Mouse (Mus musculus) hindbrain, embryonic 11.5 days (tissue): Measurements from ENCODE around the gene Sh3d21. TPM values are rescaled to one million over a fixed set of nuclear protein-coding genes. Genes with fewer than 3 reads are reported as not detected.
A peak's percentile ranks its signal among the peaks of the same experiment; 100 is the strongest.

ENCODE experiments used
- ATAC-seq: fragments of 200-750 bp; cut with Nextera tagmentation; 2 replicates; pipeline ENCODE4 v1.8.0; 2017; ENCODE audit warnings: mild to moderate bottlenecking, moderate TSS enrichment, moderate library complexity; ENCODE audit not compliant: low FRiP score
- DNase-seq: peaks from one replicate; pipeline ENCODE4 v3.0.0-alpha.2; 2015; ENCODE audit warnings: low spot score
- H3K27ac ChIP-seq: fragments of 300-500 bp; sonication (generic); 2 replicates; pipeline ENCODE4 v1.5.1; 2014; ENCODE audit warnings: mild to moderate bottlenecking, low read depth, low read length
- H3K27me3 ChIP-seq: fragments of 300-500 bp; sonication (generic); 2 replicates; pipeline ENCODE4 v1.6.1; 2014; ENCODE audit warnings: mild to moderate bottlenecking, low read length, moderate library complexity, mixed read lengths; ENCODE audit not compliant: control insufficient read depth, insufficient read depth
- H3K36me3 ChIP-seq: fragments of 300-500 bp; sonication (generic); 2 replicates; pipeline ENCODE4 v1.6.1; 2014; ENCODE audit warnings: mild to moderate bottlenecking, low read length, moderate library complexity, mixed read lengths; ENCODE audit not compliant: control insufficient read depth, insufficient read depth
- H3K4me1 ChIP-seq: fragments of 300-500 bp; sonication (generic); replicated peaks from 2 replicates; pipeline ENCODE4 v1.6.1; 2014; ENCODE audit warnings: low read length, mixed read lengths; ENCODE audit not compliant: control insufficient read depth, insufficient read depth
- H3K4me2 ChIP-seq: fragments of 300-500 bp; sonication (generic); replicated peaks from 2 replicates; pipeline ENCODE4 v1.6.1; 2014; ENCODE audit warnings: mild to moderate bottlenecking, low read depth, low read length
- H3K4me3 ChIP-seq: fragments of 300-500 bp; sonication (generic); 2 replicates; pipeline ENCODE4 v1.5.1; 2014; ENCODE audit warnings: low read depth, low read length
- H3K9ac ChIP-seq: fragments of 300-500 bp; sonication (generic); 2 replicates; pipeline ENCODE4 v1.6.1; 2014; ENCODE audit warnings: low read depth, low read length
- H3K9me3 ChIP-seq: fragments of 300-500 bp; sonication (generic); 2 replicates; pipeline ENCODE4 v1.6.1; 2016; ENCODE audit warnings: low read length; ENCODE audit not compliant: control insufficient read depth
- WGBS: fragments of 180-500 bp; shearing (Covaris S2); extraction: QIAGEN DNeasy Blood & Tissue Kit; methylation state at CpG from one replicate; pipeline ENCODE4 v1.1.7; 2014; 5-methylcytosine and 5-hydroxymethylcytosine counted together
- polyA plus RNA-seq: library from polyadenylated mRNA; unstranded; fragments of >200 nt; fragmentation: Nextera tagmentation; extraction: Ambion mirVana; gene quantifications from 2 replicates; pipeline ENCODE4 v1.2.1, GENCODE M21; 2014

Sh3d21 gene
- polyA plus RNA-seq, 1 experiment from 2014 or later: 2.7 TPM

GRCm38 (mm10) chr4:126104261-126105075 lies 58.8 kb downstream of the Sh3d21 start:
- H3K4me2 ChIP-seq: peak overlapping the region; percentile 93
- ATAC-seq (no peak; the same call in none of the 2 replicates), DNase-seq (no peak)
- H3K27me3 ChIP-seq: no peaks in the 10 kb centered on the region
- H3K9ac ChIP-seq: peak overlapping the region; percentile 87
- H3K36me3 ChIP-seq: no peaks in the 10 kb centered on the region
- peaks cover 4% of the 10 kb centered on the region; the same call in 1 of the 2 replicates for H3K4me1 ChIP-seq
- H3K9me3 ChIP-seq: no peaks in the 10 kb centered on the region
- peak overlapping the region; percentile 94 for H3K4me3 ChIP-seq
- H3K27ac ChIP-seq: 0 out of 2 replicates have a peak overlapping the region, but pooled peaks have one; percentile 30
- WGBS: 4% methylated on average over 26 of the region's 34 CpGs

GRCm38 (mm10) chr4:126103590-126104068 lies 59.7 kb downstream of the Sh3d21 start, which contains the start of gene Stk40:
TSS of gene Stk40 (plus strand) at chr4:126103957.
- peaks cover 4% of the 10 kb centered on the region; the same call in 1 of the 2 replicates for H3K4me1 ChIP-seq
- H3K36me3 ChIP-seq: no peaks in the 10 kb centered on the region
- peak within 1 kb of the TSS; percentile 94 for H3K4me3 ChIP-seq
- ATAC-seq (peak; percentile 96), DNase-seq (peak; percentile 98)
- H3K9me3 ChIP-seq: no peaks in the 10 kb centered on the region
- peak within 1 kb of the TSS; percentile 87 for H3K9ac ChIP-seq
- peak within 1 kb of the TSS; percentile 93 for H3K4me2 ChIP-seq
- peak within 1 kb of the TSS; percentile 72 for H3K27ac ChIP-seq
- 0% methylated on average over 31 of the region's 34 CpGs for WGBS
- no peaks in the 10 kb centered on the region for H3K27me3 ChIP-seq

- ATAC-seq: peak; percentile 43
- peak overlapping the region; percentile 72 for H3K27ac ChIP-seq
- H3K4me2 ChIP-seq: peak overlapping the region; percentile 93
- H3K4me3 ChIP-seq: peak overlapping the region; percentile 94
- peak; percentile 69 for DNase-seq
- H3K9me3 ChIP-seq: no peaks in the 10 kb centered on the region
- H3K36me3 ChIP-seq: no peaks in the 10 kb centered on the region
- H3K9ac ChIP-seq: peak overlapping the region; percentile 46
- WGBS: 4% methylated on average over 15 of the region's 15 CpGs
- no peaks in the 10 kb centered on the region for H3K27me3 ChIP-seq
- H3K4me1 ChIP-seq: peaks cover 4% of the 10 kb centered on the region; the same call in 1 of the 2 replicates
These were observed 60.2 kb downstream of the Sh3d21 start for GRCm38 (mm10) chr4:126103057-126103581.

GRCm38 (mm10) chr4:126102061-126102841 lies 61.0 kb downstream of the Sh3d21 start:
- Histone ChIP-seq H3K4me2 (no peak overlapping the region), H3K27ac (no peak overlapping the region), H3K27me3 (no peaks in the 10 kb centered on the region), H3K4me3 (no peak overlapping the region), H3K4me1 (peaks cover 4% of the 10 kb centered on the region; the same call in 1 of the 2 replicates), H3K9me3 (no peaks in the 10 kb centered on the region), H3K36me3 (no peaks in the 10 kb centered on the region), H3K9ac (no peak overlapping the region)
- peak; percentile 11 for DNase-seq
- 43% methylated on average over 7 of the region's 7 CpGs for WGBS
- ATAC-seq: no peak

GRCm38 (mm10) chr4:126100764-126101163 lies 62.5 kb downstream of the Sh3d21 start:
- WGBS: 85% methylated on average over 3 of the region's 3 CpGs
- Histone ChIP-seq H3K36me3 (no peaks in the 10 kb centered on the region), H3K4me2 (no peak overlapping the region), H3K27ac (no peak overlapping the region), H3K9me3 (no peaks in the 10 kb centered on the region), H3K4me1 (peaks cover 4% of the 10 kb centered on the region; the same call in 1 of the 2 replicates), H3K27me3 (no peaks in the 10 kb centered on the region), H3K9ac (no peak overlapping the region), H3K4me3 (no peak overlapping the region)
- DNase-seq (no peak), ATAC-seq (no peak)

Other genes starting within 250 kb of the Sh3d21 start
- 0.63 TPM in 1 of 2 replicates, not detected in the other for gene Csf3r, start 138.9 kb downstream of the Sh3d21 start, polyA plus RNA-seq
- 139 and 155 TPM in 2 replicates for gene Mrps15, start 116.6 kb downstream of the Sh3d21 start, polyA plus RNA-seq
- 26.4 and 27.1 TPM in 2 replicates for gene Oscp1, start 104.9 kb downstream of the Sh3d21 start, polyA plus RNA-seq
- gene Lsm10, start 66.9 kb downstream of the Sh3d21 start, polyA plus RNA-seq: 44.1 and 45.5 TPM in 2 replicates
- 19.0 and 26.0 TPM in 2 replicates for gene Stk40, start 59.5 kb downstream of the Sh3d21 start, polyA plus RNA-seq
- gene Eva1b, start 15.7 kb downstream of the Sh3d21 start, polyA plus RNA-seq: 33.1 and 36.0 TPM in 2 replicates
- gene Thrap3, start 39.3 kb upstream of the Sh3d21 start, polyA plus RNA-seq: 191 and 228 TPM in 2 replicates
- gene Map7d1, start 92.9 kb upstream of the Sh3d21 start, polyA plus RNA-seq: 54.6 and 65.5 TPM in 2 replicates
- 17.8 and 39.1 TPM in 2 replicates for gene Trappc3, start 98.8 kb upstream of the Sh3d21 start, polyA plus RNA-seq
- gene Col8a2, start 123.3 kb upstream of the Sh3d21 start, polyA plus RNA-seq: 15.6 and 17.4 TPM in 2 replicates
- 39.2 and 39.3 TPM in 2 replicates for gene Adprhl2, start 158.2 kb upstream of the Sh3d21 start, polyA plus RNA-seq
- 3.0 and 3.8 TPM in 2 replicates for gene Tekt2, start 162.2 kb upstream of the Sh3d21 start, polyA plus RNA-seq